Mouse (Mus musculus) cerebellum, adult 9-11 months (tissue): ENCODE data around the gene Ntn5.

Experiments
- DNase-seq: peaks from one replicate; pipeline ENCODE4 v3.0.0; 2022

Ntn5 gene

DNA sequence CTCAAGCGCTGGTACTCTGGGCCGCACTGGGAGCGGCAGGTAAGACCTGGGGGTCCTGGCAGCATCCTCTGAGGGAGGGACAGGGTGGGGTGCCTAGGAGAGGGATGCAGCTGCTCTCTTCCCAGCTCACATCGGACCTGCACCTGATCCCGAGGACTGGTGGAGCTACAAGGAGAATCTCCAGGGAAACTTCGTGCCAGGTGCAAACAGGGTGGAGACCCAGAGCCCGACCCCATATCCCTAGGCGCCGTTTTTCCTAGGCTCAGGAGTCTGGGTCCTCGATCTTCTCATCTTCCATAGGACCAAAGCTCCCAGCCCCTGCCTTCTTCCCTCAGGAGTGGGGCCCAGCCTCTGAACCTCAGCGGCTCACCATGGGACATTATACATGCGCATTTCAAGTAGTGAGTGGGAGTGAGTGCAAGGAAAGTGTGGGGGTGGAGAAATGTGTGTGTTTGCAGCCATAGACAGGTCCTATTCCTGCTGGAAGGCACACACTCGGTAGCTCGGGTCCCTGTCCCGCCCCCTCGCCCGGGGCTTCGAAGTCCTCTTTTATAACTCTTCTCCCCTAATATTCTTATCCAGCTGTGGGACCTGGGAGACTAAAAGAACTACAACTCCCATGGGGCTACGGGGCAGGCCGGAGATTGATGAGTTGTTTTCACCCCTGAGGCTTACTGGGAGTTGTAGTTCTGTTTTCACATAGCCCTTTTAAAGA lies 16.6 kb downstream of the Ntn5 start:
- DNase-seq: peak; percentile 89

DNA sequence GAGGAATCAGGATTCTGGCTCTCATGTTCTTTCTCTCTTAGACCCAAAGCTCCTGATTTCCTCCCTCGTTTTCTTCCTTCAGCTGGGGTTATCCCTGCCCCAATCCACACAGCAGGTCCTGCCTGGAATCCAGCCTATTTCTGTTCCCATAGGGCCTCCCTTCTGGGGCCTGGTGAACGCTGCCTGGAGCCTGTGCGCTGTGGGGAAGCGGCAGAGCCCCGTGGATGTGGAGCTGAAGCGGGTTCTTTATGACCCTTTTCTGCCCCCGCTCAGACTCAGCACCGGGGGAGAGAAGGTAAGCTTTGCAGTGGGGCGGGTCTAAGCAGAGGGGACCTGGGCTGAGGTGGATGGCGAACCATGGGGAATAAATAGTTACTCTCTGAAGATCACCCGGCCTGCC lies 17.2 kb downstream of the Ntn5 start:
- peak; percentile 78 for DNase-seq

DNA sequence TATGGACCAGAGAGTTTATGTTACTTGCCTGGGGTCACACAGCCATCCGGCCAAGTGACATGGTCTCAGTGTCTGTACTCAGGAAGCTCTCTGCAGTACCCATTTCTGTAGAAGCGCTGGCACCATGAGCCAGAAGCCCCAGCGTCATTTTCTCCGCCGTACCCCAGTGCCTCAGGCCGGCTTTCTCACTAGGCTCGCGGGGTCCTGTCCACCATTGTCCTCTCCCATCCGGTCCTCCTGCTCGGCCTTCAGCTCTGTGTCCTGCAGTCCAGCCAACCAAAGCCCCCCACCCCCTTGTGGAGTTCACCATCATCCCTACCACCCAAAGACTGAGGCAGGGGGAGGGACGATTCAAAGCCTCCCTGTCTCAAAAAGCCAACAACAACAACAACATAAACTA lies 17.8 kb downstream of the Ntn5 start:
- peak; percentile 74 for DNase-seq

DNA sequence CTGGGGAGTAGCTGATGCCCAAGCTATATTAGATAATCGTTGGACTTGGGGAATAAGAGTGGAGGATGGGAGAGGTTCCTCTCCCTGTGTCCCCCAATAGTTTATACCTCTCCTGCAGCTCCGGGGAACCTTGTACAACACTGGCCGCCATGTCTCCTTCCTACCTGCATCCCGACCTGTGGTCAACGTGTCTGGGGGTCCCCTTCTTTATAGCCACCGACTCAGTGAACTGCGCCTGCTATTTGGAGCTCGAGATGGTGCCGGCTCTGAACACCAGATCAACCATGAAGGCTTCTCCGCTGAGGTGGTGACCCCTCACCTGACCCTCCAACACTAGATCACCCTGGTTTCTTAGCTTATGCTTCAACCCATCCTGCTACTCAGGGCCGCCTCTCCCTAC lies 18.5 kb downstream of the Ntn5 start:
- DNase-seq: peak; percentile 73

DNA sequence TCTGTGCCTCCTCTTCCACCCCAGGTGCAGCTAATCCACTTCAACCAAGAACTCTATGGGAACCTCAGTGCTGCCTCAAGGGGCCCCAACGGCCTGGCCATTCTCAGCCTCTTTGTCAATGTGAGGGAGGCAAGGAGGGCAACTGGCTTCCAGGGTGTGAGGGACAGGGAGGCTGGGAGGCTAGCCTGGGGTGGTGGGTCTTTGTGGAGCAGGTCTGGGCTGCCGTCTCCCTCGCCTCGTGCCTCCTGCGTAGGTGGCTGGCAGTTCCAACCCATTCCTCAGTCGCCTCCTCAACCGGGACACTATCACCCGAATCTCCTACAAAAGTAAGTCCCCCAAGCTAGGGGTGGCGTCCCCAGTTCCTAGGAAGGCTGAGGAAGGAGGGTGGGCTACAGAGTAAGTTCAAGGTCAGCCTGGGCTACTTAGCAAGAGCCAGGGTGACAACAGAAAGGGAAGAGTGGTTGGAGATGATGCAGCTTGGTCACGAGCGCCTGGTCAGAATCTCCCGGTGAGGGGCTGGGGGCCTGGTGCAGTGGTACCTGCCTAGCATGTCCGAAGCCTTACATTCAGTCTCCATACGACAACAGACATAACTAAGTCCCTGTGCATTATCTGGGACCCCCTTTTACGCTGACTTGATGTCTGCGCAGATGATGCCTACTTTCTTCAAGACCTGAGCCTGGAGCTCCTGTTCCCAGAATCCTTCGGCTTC lies 19.1 kb downstream of the Ntn5 start:
- DNase-seq: peak; percentile 77

DNA sequence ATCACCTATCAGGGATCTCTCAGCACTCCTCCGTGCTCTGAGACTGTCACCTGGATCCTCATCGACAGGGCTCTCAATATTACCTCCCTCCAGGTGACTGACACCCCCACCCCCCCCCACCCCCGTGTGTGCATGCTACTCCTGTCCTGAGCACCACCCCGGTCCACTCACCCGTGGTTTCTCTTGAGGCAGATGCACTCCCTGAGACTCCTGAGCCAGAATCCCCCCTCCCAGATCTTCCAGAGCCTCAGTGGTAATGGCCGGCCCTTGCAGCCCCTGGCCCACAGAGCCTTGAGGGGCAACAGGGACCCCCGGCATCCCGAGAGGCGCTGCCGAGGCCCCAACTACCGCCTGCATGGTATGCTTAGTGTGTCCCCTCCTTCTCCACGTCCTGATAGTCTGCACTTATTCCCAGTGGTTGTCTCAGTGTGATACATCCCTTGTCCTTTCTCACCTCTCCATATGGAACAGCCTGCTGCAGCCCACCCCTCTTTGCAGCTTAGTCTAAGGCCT lies 19.8 kb downstream of the Ntn5 start:
- DNase-seq: peak; percentile 87

DNA sequence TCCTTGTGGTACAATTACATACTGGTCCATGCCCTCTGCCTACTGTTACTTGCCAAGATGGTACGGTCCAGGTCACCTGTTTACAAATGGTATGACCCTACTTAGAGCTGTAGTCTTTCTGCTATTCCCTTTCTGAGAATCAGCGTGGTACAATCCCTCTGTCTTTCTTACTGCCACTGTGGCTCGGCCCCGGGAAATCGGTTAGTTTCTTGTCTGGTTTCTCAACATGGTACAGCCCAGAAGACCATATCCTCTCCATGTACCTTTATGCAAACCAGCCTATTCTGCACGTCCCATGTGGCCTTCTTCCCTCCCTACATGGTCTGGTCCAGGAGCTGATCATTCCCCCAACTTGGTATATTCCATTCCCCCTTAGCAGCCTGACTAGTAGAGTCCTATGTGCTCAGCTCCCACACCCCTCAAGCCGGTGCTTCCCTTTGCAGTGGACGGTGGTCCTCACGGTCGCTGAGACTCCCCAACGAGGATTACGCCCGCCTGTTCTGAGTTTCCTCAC lies 20.3 kb downstream of the Ntn5 start:
- DNase-seq: peak; percentile 95

DNA sequence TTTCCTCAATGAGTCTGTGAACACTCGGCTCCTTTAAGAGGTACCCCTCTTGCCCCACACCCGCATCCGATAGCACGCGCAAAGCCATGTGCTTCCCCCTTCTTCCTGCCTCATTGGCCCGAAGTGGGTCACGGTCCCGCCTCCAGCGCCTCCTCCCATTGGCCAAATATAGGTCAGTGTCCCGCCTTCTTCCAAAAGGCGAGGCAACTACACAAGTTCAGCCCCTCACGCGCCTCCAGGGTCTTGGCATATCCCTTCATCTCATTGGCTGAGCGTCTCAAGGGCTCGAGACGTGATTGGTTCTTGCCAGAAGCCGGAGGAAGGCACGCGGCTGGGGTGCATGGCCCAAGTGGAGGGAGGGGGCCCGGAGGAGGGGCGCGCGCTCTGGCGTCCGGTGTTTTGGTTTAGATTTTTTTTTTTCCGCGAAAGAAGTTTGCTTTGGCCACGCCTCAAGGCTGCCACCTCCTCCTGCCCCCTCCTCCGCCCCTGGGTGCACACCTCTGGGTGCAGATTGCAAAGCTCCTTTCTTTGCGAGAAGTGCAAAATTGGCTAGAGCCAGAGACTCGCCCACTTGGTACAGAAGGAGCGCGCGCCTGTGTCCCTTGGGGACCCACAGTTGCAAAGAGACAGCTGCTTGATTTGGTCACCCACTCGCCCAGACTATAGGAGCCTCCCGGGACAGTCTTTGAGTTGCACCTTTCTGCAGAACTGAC lies 21.1 kb downstream of the Ntn5 start, which contains the start of gene Dbp:
Gene Dbp, plus strand, starts transcription at position 359 of the 713 bp plus-strand sequence.
- DNase-seq: peak; percentile 100

DNA sequence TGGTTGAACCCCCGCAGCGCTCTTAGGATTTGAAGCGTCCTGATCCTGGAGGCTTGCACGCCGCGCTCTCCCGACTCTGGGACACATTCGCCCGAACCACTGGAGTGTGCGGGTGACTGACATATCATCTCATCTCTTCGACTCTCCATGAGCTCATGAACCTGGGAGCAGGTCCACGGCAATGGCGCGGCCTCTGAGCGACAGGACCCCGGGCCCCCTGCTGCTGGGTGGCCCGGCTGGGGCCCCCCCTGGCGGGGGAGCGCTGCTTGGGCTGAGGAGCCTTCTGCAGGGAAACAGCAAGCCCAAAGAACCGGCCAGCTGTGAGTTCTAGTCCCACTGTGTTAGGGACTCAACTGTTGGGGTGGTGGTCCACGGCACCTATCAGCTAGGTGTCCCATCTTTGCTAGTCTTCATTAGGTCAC lies 21.6 kb downstream of the Ntn5 start:
- no peak for DNase-seq

DNA sequence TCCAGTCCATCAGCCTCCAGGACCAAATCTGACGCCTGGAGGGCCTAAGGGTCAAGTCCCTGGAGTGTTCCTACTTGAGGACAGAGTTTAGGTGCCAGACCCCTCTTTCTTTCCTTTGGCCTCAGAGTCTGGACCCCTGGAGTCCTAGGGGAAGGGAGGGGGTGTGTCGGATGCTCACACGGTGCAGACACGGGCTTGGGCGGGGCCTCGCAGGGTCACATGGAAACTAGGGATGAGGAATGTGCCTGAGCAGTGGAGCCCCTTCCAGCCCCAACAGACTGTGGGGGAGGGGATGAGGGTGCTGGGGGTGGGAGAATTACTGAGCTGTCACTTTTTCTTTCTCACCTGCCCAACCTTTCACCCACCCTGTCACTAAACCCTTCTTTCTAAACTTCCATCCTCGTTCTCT lies 22.1 kb downstream of the Ntn5 start:
- peak; percentile 94 for DNase-seq

DNA sequence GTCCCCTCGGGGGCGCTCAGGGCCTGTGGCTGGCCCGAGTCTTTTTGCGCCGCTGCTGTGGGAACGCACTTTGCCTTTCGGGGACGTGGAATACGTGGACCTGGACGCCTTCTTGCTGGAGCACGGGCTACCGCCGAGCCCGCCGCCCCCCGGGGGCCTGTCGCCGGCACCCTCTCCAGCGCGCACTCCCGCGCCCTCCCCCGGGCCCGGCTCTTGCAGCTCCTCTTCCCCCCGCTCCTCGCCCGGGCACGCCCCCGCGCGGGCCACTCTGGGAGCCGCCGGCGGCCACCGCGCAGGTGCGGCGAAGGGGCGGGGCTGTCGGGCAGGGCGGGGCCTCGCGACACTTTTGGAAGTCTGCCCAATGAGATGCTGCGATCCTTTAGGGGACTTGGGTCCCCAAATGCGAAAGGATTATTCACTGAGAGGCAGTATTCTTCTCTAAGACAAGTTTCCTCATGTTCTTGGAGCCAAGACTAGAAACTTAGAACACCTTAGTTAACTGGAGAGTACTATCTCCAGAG lies 23.0 kb downstream of the Ntn5 start:
- peak; percentile 94 for DNase-seq

DNA sequence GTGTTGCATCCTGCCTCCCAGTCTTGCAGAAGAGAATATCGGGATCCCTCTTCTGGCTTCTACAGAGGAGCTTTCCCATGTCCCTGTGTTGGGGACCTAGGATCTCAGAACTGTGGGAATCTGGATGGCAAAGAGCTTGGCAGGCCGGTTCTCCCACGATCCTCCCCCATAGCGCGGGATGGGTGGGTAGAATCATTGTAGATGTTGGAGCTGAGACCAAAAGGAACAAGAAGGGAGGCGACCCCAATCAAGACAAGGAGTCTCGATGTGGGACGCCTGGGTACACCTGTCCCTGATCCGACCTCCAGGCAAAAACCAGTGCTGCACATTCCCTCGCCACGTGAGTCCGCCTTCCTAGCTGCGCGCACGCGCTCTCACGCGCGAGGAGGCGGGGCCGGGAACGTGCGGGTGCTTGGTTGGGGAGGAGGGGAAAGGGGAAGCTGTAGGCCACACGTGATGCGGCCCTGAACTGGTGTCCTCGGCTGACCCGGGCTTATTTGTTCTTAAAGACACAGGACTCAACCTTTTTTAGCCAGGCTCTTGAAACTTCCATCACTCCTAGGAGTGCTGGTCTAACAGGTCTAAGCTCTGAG lies 23.6 kb downstream of the Ntn5 start:
- DNase-seq: peak; percentile 98

DNA sequence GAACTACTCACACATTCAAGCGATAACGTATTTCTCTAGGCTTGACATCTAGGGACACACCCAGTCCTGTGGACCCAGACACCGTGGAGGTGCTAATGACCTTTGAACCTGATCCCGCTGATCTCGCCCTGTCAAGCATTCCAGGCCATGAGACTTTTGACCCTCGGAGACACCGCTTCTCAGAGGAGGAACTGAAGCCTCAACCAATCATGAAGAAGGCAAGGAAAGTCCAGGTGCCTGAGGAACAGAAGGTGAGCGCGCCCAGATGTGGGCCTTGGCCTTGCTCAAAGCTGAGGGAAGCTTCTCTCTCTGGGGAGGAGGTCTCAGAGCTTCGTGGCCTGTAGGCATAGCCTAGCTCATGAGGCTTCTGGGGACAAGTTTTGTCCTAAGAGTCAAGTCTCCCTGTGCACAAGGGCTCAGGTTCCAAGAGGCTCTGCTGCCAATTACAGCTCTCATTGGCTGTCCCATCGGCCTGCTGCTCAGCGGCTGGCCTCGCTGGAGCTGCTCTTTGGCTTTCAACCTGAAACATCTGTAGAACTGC lies 24.5 kb downstream of the Ntn5 start:
- DNase-seq: peak; percentile 77

DNA sequence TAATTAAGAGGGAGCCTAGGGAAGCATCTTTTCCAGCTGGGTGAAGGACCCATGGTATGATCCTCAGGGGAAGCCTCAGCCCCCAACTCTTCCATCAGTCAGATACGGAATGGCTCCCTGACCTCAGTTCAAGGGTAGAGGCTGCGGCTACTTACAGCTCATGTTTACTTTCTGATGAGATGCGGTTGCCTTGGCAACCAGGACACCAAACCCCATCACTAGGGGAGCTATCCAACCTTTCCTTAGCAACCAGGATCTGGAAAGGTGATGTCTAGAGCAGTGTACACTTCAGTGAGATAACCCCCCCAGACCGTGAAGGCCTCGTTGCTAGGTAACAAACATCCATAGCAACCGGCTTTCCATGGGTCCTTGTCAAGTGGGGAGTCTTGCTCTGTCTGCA lies 25.2 kb downstream of the Ntn5 start:
- DNase-seq: peak; percentile 64

DNA sequence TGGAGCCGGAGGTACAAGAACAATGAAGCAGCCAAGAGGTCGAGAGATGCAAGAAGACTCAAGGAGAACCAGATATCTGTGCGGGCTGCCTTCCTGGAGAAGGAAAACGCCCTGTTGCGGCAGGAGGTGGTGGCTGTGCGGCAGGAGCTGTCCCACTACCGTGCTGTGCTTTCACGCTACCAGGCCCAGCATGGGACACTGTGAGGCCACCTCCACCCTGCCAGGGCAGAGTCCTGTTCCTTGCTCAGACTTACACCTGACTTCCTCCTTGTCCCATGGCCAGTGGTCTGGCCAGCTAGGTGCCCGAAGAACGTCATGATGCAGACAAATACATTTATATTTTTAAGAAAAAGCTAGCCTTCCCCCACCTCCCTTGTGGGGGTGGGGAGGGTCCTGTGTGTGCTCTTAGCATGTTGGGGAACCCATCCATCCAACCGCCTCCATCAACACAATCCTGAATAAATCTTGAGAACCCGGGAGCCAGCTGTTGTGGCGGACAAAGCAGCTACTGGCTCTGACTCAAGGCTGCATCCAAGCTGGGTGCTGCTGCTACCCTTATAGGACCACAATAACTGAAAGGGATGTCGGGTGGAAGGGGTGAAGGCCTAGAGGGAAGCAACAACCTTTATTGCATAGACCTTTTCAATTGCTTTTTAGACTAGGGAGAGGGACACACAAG lies 26.0 kb downstream of the Ntn5 start:
- DNase-seq: peak; percentile 63

DNA sequence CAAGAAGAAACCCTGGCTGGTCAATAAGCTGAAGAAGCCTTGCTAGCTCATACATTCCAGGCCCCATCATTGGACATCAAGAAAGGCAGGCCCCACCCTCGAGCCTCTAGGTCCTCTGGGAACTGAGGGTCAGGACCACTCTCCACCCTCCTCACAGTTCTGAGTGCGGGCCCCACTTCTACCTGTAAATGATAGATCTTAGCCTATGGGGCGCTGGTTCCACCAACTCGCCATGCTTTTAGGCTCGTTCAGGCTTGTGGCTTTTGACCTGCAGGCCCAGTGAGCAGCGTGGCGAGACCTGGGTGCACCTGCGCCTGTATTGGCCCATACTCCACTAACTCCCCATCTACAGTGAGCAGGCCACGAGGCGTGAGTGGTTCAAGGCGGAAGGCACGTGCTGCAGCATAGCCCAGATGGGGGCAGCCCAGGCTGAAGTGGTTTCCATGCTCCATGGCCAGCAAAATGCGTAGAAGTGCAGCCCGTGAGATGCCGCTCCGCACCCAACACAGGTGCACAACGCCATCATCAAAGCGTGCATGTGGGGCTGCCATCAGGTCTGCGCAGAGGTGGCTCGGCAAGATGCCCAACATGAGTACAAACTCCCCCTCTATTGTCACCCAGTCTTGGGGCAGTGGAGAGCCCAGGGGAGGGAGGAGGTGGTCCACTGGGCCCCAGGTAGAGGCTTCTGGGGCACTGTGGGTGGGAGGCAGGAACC lies 26.8 kb downstream of the Ntn5 start:
- DNase-seq: peak; percentile 70

DNA sequence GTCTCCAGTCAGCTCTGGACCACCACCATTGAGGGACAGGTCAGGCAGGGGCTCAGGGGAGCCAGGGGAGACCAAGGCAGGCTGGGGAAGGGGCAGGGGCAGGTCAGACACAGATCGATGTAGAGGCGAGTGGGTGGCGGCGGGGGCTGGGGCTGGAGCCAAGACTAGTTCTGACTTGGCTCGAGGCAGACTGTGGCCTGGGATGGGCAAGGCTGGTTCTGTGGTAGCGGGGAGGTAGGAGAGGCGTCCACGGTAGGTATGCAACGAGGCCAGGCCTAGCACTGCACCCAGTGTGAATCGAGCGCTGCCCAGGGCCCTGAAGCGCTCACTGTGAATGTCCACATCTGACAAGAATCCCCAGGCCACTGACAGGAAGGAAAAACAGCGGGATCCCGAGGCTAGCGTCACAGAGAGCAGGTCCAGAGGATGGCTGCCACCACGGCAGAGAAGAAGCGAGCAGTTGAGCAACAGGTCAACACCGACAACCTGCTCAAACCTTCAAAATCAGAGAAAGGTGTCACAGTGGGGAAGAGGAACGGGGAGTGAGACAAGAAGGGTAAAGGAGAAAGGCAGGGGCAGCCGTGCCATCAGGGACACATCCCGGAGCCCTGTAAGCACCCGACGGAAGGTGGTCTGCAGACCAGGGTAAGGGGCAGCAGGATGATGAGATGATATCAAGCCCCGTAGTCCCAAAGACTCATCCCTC lies 27.6 kb downstream of the Ntn5 start:
- DNase-seq: peak; percentile 65

DNA sequence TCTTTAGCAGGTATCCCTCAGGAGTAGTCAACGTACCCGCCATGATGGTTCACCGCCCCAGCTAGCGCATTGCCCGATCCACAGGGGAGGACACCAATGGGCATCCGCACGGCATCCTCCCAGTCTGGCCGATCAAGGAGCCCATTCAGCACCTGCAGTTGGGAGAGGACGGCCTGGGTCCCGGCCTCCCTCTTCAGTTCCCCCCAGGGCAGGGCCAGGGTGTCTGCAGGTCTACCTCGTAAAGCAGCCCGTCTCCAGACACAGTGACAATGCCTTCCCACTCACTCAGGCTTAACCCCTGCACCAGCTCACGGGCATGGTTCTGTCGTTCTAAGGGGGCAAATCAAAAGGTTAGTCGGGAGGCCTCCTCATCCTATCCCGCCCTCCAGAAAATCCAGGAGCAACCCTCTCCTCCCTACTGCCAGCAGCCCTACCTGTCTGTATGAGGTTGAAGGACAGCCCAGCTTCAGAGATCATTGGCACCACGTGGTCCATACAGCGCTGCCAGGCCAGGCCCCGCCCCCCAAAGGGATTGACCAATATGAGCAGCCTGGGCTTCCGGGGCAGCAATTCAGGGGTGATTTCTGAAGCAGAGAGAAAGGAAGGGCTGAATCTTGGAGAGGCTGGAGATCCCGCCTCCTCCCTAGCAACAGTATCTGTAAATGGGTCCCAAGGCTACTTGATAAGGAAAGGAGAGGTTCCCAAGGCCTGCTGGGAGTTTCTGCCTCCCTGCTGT lies 28.4 kb downstream of the Ntn5 start:
- peak; percentile 76 for DNase-seq

DNA sequence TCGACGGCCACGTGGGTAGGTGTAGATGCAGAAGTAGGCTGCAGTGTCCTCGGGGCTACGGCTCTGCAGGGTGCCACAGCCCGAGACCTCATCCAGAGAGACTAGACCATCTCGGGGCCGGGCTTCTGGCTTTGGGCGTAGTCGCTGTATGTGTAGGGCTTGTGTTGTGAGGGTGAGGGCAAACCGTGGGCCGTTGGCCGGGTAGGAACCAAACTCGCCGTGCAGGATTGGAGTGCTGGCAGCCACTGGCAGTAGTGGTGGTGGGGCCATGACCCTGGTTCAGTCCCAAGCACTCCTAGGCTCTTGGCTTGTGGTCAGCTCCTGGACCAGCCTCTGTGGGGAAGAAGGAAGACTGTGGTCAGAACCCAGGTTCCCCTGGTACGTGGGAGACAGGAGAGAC lies 29.6 kb downstream of the Ntn5 start:
- DNase-seq: peak; percentile 72
